Mouse (Mus musculus) limb, embryonic 14.5 days (tissue): Measurements from ENCODE around the gene Garnl3. TPM values are rescaled to one million over a fixed set of nuclear protein-coding genes. Genes with fewer than 3 reads are reported as not detected.

Experiments
- ATAC-seq: fragments of 200-750 bp; cut with Nextera tagmentation; 2 replicates; pipeline ENCODE4 v1.8.0; 2017; ENCODE audit warnings: low read depth, moderate number of reproducible peaks, moderate TSS enrichment; ENCODE audit not compliant: low FRiP score
- DNase-seq: peaks from one replicate; pipeline ENCODE4 v3.0.0-alpha.2; 2015; ENCODE audit warnings: low spot score
- H3K27ac ChIP-seq: fragments of 300-500 bp; sonication (generic); replicated peaks from 2 replicates; pipeline ENCODE4 v1.5.1; 2014; ENCODE audit warnings: low read depth, mild to moderate bottlenecking, low read length, moderate library complexity, mixed read lengths
- H3K27me3 ChIP-seq: fragments of 300-500 bp; sonication (generic); 2 replicates; pipeline ENCODE4 v1.6.1; 2014; ENCODE audit warnings: low read length, mixed read lengths; ENCODE audit not compliant: control insufficient read depth, insufficient read depth
- H3K36me3 ChIP-seq: fragments of 300-500 bp; sonication (generic); 2 replicates; pipeline ENCODE4 v1.6.1; 2014; ENCODE audit warnings: mild to moderate bottlenecking, low read length, moderate library complexity, mixed read lengths; ENCODE audit not compliant: control insufficient read depth, insufficient read depth
- H3K4me1 ChIP-seq: fragments of 300-500 bp; sonication (generic); 2 replicates; pipeline ENCODE4 v1.6.1; 2014; ENCODE audit warnings: antibody characterized with exemption, low read length, mixed read lengths; ENCODE audit not compliant: control insufficient read depth, insufficient read depth
- H3K4me2 ChIP-seq: fragments of 300-500 bp; sonication (generic); replicated peaks from 2 replicates; pipeline ENCODE4 v1.6.1; 2014; ENCODE audit warnings: low read depth, mild to moderate bottlenecking, low read length, moderate library complexity; ENCODE audit not compliant: severe bottlenecking
- H3K4me3 ChIP-seq: fragments of 300-500 bp; sonication (generic); replicated peaks from 2 replicates; pipeline ENCODE4 v1.5.1; 2014; ENCODE audit warnings: low read length
- H3K9ac ChIP-seq: fragments of 300-500 bp; sonication (generic); 2 replicates; pipeline ENCODE4 v1.6.1; 2014; ENCODE audit warnings: mild to moderate bottlenecking, low read depth, low read length, moderate library complexity; ENCODE audit not compliant: severe bottlenecking
- H3K9me3 ChIP-seq: fragments of 300-500 bp; sonication (generic); 2 replicates; pipeline ENCODE4 v1.6.1; 2016; ENCODE audit warnings: low read length; ENCODE audit not compliant: control insufficient read depth
- POLR2A ChIP-seq: fragments of 200-500 bp; IDR thresholded peaks from 2 replicates; pipeline ENCODE4 v1.8.0; 2012; ENCODE audit warnings: inconsistent platforms, mild to moderate bottlenecking, moderate library complexity, borderline replicate concordance; ENCODE audit not compliant: insufficient read depth, insufficient read length; ENCODE audit errors: extremely low read depth
- whole genome bisulfite sequencing: fragments of 180-500 bp; shearing (Covaris S2); extraction: QIAGEN DNeasy Blood & Tissue Kit; methylation state at CpG from one replicate; pipeline ENCODE4 v1.1.7; 2014; 5-methylcytosine and 5-hydroxymethylcytosine counted together
- polyA plus RNA-seq, 2 experiments: library from polyadenylated mRNA; depleted of rRNA in 1 of 2; stranded (reverse) in 1 of 2; unstranded in 1 of 2; fragments of >200 nt; fragmentation: Nextera tagmentation in 1 of 2; extraction: Ambion mirVana in 1 of 2; gene quantifications; 2 replicates each; pipeline versions ENCODE4 v1.2.1 to v1.2.3; 2012 to 2014

Garnl3 gene
- polyA plus RNA-seq, 2 experiments, result 9.6 to 10.1 TPM

DNA sequence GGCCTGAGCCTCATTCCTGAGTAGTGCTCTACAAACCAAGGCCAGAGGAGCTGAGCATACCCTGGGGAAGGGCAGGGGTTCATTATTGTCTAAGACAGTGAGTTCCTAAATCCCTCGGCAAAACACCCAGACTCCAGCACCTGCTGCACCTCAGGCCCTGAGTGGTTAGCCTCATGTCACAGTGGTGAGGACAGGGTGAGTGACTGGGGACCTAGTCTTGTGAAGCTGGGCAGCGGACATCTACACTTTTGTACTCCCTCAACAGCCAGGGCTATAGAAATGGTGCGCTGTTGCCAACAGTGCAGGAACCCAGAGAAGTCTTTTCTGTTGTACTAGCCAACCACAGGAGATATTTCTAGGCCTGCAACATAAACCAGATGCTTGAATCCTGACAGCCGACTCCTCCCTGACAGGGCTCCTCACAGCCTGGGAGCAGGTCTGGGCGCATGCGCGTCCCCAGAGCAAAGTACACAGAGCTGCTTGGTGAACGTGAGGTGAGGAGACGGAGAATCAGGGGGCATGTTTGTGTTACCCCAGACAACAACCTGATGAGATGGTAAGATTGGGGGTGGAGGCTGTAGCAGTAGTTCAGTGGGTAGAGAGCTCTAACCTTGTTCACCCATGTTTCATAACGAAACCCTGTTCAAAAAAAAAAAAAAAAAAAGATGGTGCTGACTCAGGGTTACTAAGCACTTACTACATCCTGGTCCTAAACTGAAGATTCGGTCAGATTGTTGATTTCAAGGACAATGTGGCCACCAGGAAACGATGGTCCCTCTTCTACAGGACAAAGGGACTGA lies 46.2 kb upstream of the Garnl3 start:
- Histone ChIP-seq H3K27ac (no peak overlapping the region), H3K36me3 (no peaks in the 10 kb centered on the region), H3K4me2 (no peak overlapping the region), H3K4me3 (no peak overlapping the region), H3K27me3 (no peaks in the 10 kb centered on the region), H3K9ac (no peak overlapping the region), H3K4me1 (peaks cover 34% of the 10 kb centered on the region), H3K9me3 (no peaks in the 10 kb centered on the region)
- no peak for TF ChIP-seq POLR2A
- WGBS, result 66% methylated on average over 12 of the region's 12 CpGs
- DNase-seq (no peak), ATAC-seq (no peak)

DNA sequence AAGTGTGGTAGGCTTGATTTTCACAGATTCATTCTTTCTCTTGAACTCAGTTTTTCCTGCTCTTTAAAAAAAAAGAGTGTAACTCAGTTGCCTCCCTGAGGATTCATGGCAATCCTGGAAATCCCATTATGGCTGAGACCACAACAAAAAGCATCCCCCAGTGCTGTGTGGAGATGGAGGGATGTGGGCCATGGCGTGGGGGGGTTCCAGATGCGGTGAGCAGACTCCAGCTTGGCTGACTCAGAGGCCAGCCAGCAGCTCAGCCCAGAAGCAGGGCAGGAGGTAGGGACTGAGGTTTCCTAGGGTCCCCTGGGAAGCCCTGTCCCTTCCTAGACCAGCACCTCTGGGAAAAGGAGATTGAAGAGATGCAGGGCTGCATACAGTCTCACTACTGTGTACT lies 45.5 kb upstream of the Garnl3 start:
- DNase-seq (no peak), ATAC-seq (no peak)
- H3K4me2 ChIP-seq, result no peak overlapping the region
- TF ChIP-seq POLR2A, result no peak
- H3K27me3 ChIP-seq, result no peaks in the 10 kb centered on the region
- no peak overlapping the region; the same call in 1 of the 2 replicates for H3K9ac ChIP-seq
- no peak overlapping the region for H3K4me3 ChIP-seq
- H3K4me1 ChIP-seq, result peaks cover 34% of the 10 kb centered on the region
- no peaks in the 10 kb centered on the region for H3K9me3 ChIP-seq
- no peaks in the 10 kb centered on the region for H3K36me3 ChIP-seq
- no peak overlapping the region for H3K27ac ChIP-seq
- WGBS, result 51% methylated on average over 2 of the region's 2 CpGs

DNA sequence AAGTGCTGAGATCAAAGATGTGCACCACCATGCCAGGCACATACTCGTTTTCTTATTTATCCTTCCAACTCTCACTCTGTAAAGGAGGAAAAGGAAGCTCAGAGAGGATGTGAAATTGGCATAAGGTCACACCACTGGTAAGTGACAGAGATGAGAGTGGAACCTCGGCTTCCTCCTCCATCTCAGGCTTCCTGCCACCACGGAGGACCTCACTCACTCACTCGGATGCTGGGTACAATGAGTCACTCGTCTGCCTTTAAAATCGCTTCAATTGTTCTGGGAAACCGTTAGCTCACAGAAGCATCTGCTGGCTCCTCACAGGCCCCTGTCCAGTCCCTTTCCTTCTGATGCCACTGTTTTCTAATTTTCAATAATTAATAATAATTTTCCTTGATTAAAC lies 45.1 kb upstream of the Garnl3 start:
- ATAC-seq (no peak), DNase-seq (no peak)
- no peak overlapping the region for H3K9ac ChIP-seq
- H3K36me3 ChIP-seq, result no peaks in the 10 kb centered on the region
- no peaks in the 10 kb centered on the region for H3K9me3 ChIP-seq
- no peak overlapping the region for H3K4me2 ChIP-seq
- no peak overlapping the region for H3K4me3 ChIP-seq
- H3K27me3 ChIP-seq, result no peaks in the 10 kb centered on the region
- peaks cover 34% of the 10 kb centered on the region for H3K4me1 ChIP-seq
- WGBS, result 65% methylated on average over 7 of the region's 7 CpGs
- TF ChIP-seq POLR2A, result no peak
- no peak overlapping the region for H3K27ac ChIP-seq

DNA sequence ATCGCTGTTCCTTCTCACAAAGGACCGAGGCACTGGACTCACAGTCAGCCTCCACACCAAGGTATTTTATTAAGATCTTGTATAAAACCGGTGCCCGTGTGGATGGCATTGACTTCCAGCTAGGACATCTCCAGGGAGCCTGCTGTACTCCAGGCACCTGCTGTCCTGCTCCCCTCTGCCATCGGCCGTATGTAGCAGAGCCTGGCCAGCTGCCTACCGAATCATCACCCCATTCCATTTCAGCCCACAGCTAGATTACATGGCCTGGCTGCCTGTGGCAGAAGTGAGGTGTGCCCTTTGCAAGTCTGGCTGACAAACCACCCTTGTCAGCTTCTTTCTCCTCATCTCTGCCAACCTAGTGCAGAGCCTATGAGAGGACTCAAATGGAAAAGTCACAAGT lies 42.2 kb upstream of the Garnl3 start:
- Histone ChIP-seq H3K9ac (no peak overlapping the region), H3K9me3 (no peaks in the 10 kb centered on the region), H3K36me3 (no peaks in the 10 kb centered on the region), H3K4me2 (no peak overlapping the region), H3K27ac (no peak overlapping the region), H3K4me1 (peaks cover 21% of the 10 kb centered on the region), H3K4me3 (no peak overlapping the region), H3K27me3 (no peaks in the 10 kb centered on the region)
- ATAC-seq, result no peak
- no peak for DNase-seq
- no peak for TF ChIP-seq POLR2A
- 89% methylated on average over 7 of the region's 7 CpGs for WGBS

GRCm38 (mm10) chr2:33173126-33173525 lies 41.7 kb upstream of the Garnl3 start:
- Histone ChIP-seq H3K9me3 (no peaks in the 10 kb centered on the region), H3K36me3 (no peaks in the 10 kb centered on the region), H3K4me3 (no peak overlapping the region), H3K4me1 (peaks cover 15% of the 10 kb centered on the region), H3K9ac (no peak overlapping the region), H3K27me3 (no peaks in the 10 kb centered on the region), H3K4me2 (no peak overlapping the region), H3K27ac (no peak overlapping the region)
- 65% methylated on average over 10 of the region's 10 CpGs for WGBS
- ATAC-seq, result no peak
- DNase-seq, result no peak
- TF ChIP-seq POLR2A, result no peak
